Mouse (Mus musculus) G1E (cell line): ENCODE measurements around the gene Depdc1b.

Experiments
- CTCF ChIP-seq: IDR thresholded peaks from 2 replicates; pipeline ENCODE4 v1.5.1; 2012; ENCODE audit warnings: low read depth, low read length, inconsistent platforms, mixed read lengths
- GATA1 ChIP-seq: IDR thresholded peaks from 2 replicates; pipeline ENCODE4 v1.6.1; 2012; ENCODE audit warnings: borderline replicate concordance, low read length, inconsistent platforms, mixed read lengths
- POLR2AphosphoS5 ChIP-seq: IDR thresholded peaks from 2 replicates; pipeline ENCODE4 v1.6.1; 2012; ENCODE audit warnings: low read depth, low read length, inconsistent platforms; ENCODE audit not compliant: insufficient replicate concordance
- TAL1 ChIP-seq: conservative IDR thresholded peaks from 2 replicates; pipeline ENCODE4 v1.6.1; 2012; ENCODE audit warnings: low read depth, low read length, inconsistent platforms, mixed read lengths

DNA sequence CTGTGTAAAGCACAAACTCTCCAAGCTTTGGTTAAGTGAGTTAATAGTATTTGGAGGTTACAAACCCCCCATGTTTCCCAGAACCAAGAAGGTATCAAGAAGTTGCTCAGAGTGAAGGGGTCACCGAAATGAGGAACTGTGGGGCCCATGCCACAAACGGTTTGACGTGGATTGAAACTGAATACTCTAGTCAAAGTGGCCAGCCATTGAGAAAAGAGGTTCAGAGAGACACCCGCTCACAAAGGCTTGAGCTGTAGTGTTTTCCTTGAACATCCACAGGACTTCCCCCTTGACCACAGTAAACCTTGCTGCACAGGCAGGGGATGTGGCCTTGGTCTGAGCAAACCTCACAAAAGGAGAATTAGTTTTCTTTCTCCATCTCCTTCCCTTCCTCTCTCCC is 88.2 kb downstream of the Depdc1b start:
- TF ChIP-seq CTCF (no peak), GATA1 (no peak), POLR2AphosphoS5 (no peak), TAL1 (no peak)
